Mouse (Mus musculus) lung, postnatal 0 days (tissue): ENCODE results near the gene Paqr5. TPM values are rescaled to one million over a fixed set of nuclear protein-coding genes. Genes with fewer than 3 reads are reported as not detected.

Source experiments
- ATAC-seq: fragments of 200-750 bp; cut with Nextera tagmentation; 2 replicates; pipeline ENCODE4 v1.8.0; 2017; ENCODE audit warnings: moderate library complexity
- DNase-seq: peaks from one replicate; pipeline ENCODE4 v3.0.0-alpha.2; 2016; ENCODE audit warnings: low spot score
- H3K27ac ChIP-seq: fragments of 300-500 bp; sonication (generic); 2 replicates; pipeline ENCODE4 v1.5.1; 2014; ENCODE audit warnings: antibody characterized with exemption, mild to moderate bottlenecking, low read length, mixed read lengths
- H3K27me3 ChIP-seq: fragments of 300-500 bp; sonication (generic); replicated peaks from 2 replicates; pipeline ENCODE4 v1.6.1; 2014; ENCODE audit warnings: low read length, mixed read lengths; ENCODE audit not compliant: insufficient read depth
- H3K36me3 ChIP-seq: fragments of 300-500 bp; sonication (generic); 2 replicates; pipeline ENCODE4 v1.6.1; 2014; ENCODE audit warnings: low read length, mixed read lengths; ENCODE audit not compliant: insufficient read depth
- H3K4me1 ChIP-seq: fragments of 300-500 bp; sonication (generic); 2 replicates; pipeline ENCODE4 v1.6.1; 2014; ENCODE audit warnings: antibody characterized with exemption, low read depth, low read length, mixed read lengths; ENCODE audit not compliant: insufficient read depth
- H3K4me2 ChIP-seq: fragments of 300-500 bp; sonication (generic); replicated peaks from 2 replicates; pipeline ENCODE4 v1.6.1; 2014; ENCODE audit warnings: low read depth, mild to moderate bottlenecking, low read length, moderate library complexity, mixed read lengths
- H3K4me3 ChIP-seq: fragments of 300-500 bp; sonication (generic); 2 replicates; pipeline ENCODE4 v1.5.1; 2014; ENCODE audit warnings: low read depth, low read length
- H3K9ac ChIP-seq: fragments of 300-500 bp; sonication (generic); replicated peaks from 2 replicates; pipeline ENCODE4 v1.6.1; 2014; ENCODE audit warnings: low read depth, mild to moderate bottlenecking
- H3K9me3 ChIP-seq: fragments of 300-500 bp; sonication (generic); 2 replicates; pipeline ENCODE4 v1.6.1; 2016; ENCODE audit warnings: low read length, mixed read lengths
- CTCF ChIP-seq: IDR thresholded peaks from 2 replicates; pipeline ENCODE4 v1.5.1; 2016; ENCODE audit warnings: antibody characterized with exemption, mild to moderate bottlenecking
- EP300 ChIP-seq: IDR thresholded peaks from 2 replicates; pipeline ENCODE4 v1.6.1; 2016; ENCODE audit warnings: antibody characterized with exemption, mild to moderate bottlenecking, control low read depth
- WGBS: fragments of 180-500 bp; shearing (Covaris S2); extraction: QIAGEN DNeasy Blood & Tissue Kit; methylation state at CpG from one replicate; pipeline ENCODE4 v1.1.7; 2014; 5-methylcytosine and 5-hydroxymethylcytosine counted together
- polyA plus RNA-seq: library from polyadenylated mRNA; unstranded; fragments of >200 nt; fragmentation: Nextera tagmentation; extraction: Ambion mirVana; gene quantifications from 2 replicates; pipeline ENCODE4 v1.2.1, GENCODE M21; 2015

The Paqr5 gene
- polyA plus RNA-seq, 1 experiment from 2014 or later: 8.7 TPM

GRCm38 (mm10) chr9:61959921-61960569 lies 66.6 kb downstream of the Paqr5 start:
- Histone ChIP-seq H3K4me3 (no peak overlapping the region), H3K27ac (peak overlapping the region; percentile 86), H3K27me3 (no peaks in the 10 kb centered on the region), H3K9me3 (no peaks in the 10 kb centered on the region), H3K4me2 (no peak overlapping the region), H3K36me3 (no peaks in the 10 kb centered on the region), H3K4me1 (peaks cover 3% of the 10 kb centered on the region; the same call in 1 of the 2 replicates), H3K9ac (no peak overlapping the region)
- TF ChIP-seq CTCF: no peak
- peak; percentile 62 for TF ChIP-seq EP300
- peak; percentile 89 for ATAC-seq
- 35% methylated on average over 1 of the region's 1 CpGs for WGBS
- DNase-seq: peak; percentile 90

DNA sequence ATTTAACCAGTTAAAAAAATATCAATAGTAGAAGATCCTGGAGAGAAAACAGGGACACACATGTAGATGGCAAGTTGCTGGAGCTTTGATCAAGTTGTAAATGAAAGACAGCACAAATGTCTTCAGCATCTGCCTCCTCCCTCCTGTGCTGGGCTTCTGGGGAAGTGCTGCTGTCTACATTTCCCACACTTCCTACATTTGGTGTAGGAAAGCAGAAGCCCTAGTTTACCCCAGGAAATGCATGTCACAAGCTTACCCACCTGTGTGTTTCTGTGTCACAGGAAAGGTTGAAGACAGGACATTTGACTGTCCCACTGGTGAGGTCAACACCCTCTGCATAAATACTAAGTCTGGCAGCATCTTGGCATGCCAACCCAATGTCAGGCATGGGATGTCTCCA lies 71.9 kb downstream of the Paqr5 start:
- no peaks in the 10 kb centered on the region for H3K27me3 ChIP-seq
- no peaks in the 10 kb centered on the region for H3K9me3 ChIP-seq
- no peaks in the 10 kb centered on the region for H3K36me3 ChIP-seq
- H3K9ac ChIP-seq: no peak overlapping the region
- no peak for ATAC-seq
- H3K4me1 ChIP-seq: no peaks in the 10 kb centered on the region
- no peak overlapping the region for H3K27ac ChIP-seq
- TF ChIP-seq CTCF (no peak), EP300 (no peak)
- no peak for DNase-seq
- H3K4me3 ChIP-seq: no peak overlapping the region
- H3K4me2 ChIP-seq: no peak overlapping the region

DNA sequence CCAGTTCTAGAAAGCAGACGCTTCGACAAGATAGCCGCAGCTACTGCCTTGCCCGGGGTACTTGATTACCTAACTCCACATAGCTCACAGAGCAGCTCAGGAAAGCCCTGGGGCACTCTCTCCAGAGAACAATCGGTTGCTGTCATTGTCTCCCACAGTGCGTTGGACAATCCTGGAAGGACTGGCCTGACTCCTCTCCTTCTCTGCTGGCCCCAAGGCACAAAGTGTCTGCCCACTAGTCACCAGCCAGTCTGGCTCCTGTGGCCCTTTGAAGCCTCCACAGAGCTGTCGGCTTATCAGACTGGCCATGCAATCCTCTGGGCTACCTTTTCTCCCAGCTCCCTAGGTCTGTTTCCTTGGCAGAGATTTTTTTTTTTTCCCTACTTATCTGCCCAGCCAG lies 74.4 kb downstream of the Paqr5 start:
- H3K4me2 ChIP-seq: no peak overlapping the region
- no peak for ATAC-seq
- 64% methylated on average over 7 of the region's 7 CpGs for WGBS
- TF ChIP-seq EP300 (no peak), CTCF (no peak)
- H3K9ac ChIP-seq: no peak overlapping the region
- no peaks in the 10 kb centered on the region for H3K27me3 ChIP-seq
- no peaks in the 10 kb centered on the region for H3K36me3 ChIP-seq
- peaks cover 8% of the 10 kb centered on the region; the same call in 1 of the 2 replicates for H3K4me1 ChIP-seq
- no peak overlapping the region for H3K4me3 ChIP-seq
- H3K27ac ChIP-seq: no peak overlapping the region
- H3K9me3 ChIP-seq: no peaks in the 10 kb centered on the region
- no peak for DNase-seq

DNA sequence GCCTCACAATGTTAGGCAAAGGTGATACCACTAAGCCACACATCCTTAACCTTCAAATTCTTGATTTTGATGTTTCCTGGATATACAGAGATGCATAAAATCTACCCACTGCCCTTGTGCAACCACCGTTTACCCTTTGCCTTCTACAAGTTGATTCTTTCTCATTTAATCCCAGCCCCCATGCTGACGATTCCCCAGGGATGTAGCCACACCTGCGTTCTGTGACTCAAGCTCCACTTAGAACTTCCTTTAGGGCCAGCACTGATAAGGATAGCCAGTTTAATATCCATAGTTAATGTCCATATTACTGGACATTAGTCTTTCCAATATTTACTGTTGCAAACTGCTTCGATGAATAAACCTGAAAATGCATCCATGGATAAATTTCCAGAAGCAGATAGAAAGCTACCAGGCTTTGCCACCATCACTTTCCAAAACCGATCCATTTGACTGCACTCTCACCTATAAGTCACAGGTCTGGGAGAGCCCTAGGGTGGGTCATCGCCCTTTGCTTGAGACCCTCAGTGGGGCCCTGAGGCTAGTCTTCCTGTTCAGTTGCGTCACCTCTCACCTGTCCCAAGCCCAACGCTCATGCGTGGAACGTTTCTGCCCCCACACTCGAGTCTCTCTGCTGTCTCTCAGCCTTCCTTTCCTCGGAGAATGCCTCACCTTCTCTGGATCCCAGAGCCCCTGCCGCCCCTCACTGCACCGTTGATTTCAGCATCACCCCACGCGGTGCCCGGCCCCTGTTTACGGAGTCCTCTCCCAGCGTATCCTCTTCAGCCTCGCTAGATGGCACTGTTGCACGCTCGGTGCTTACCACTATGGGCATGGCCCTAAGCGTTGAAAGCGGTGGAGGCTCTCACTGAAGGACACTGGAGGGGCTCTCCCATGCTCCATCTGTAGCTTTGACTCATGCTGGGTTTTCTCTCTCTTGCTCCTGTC lies 79.0 kb downstream of the Paqr5 start:
- WGBS: 4% methylated on average over 24 of the region's 24 CpGs
- H3K4me2 ChIP-seq: peak overlapping the region; percentile 100
- H3K27me3 ChIP-seq: no peaks in the 10 kb centered on the region
- TF ChIP-seq EP300: no peak
- peak; percentile 98 for TF ChIP-seq CTCF
- peaks cover 8% of the 10 kb centered on the region; the same call in 1 of the 2 replicates for H3K4me1 ChIP-seq
- H3K9me3 ChIP-seq: no peaks in the 10 kb centered on the region
- peak; percentile 91 for DNase-seq
- H3K9ac ChIP-seq: peak overlapping the region; percentile 26; the same call in 1 of the 2 replicates
- peak overlapping the region; percentile 72 for H3K27ac ChIP-seq
- ATAC-seq: peak; percentile 78
- no peaks in the 10 kb centered on the region for H3K36me3 ChIP-seq
- peak overlapping the region; percentile 62 for H3K4me3 ChIP-seq

DNA sequence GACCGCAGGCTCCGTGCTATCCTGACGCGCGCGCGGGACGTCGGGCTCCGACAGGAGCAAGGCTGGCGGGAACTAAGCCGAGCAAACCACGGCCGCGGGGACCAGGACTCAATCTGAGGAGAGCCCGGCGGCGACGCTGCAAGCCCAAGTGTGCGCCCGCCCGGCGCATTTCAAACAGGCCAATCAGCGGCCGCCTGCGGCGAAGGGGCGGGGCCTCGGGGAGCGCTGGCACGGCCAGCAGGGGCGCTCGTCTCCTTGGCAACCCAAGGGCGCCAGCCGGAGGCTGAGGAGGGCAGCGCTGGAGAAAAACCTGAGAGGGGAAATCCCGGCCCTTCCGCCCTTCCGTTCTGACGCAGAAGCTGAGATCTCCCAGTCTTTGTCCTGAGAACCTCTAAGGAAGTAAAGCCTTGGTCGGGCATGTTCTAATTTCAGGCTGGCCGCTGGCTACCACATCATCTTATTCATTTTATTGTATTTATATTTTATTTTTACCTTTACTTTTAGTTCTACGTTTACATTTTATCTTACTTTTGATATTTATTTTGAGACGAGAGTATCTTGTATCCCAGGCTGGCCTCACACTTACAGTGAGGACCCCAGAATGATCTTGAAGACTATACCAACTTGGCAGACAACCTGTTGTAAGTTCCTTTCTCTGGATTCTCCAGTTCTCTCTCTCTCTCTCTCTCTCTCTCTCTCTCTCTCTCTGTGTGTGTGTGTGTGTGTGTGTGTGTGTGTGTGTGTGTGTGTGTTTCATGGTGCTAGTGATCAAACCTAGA lies 79.8 kb downstream of the Paqr5 start, which contains the start of gene Kif23:
Gene Kif23, minus strand, starts transcription at position 152 of the 779 bp plus-strand sequence.
- 1% methylated on average over 43 of the region's 44 CpGs for WGBS
- Histone ChIP-seq H3K27ac (peak within 1 kb of the TSS; percentile 72), H3K27me3 (no peaks in the 10 kb centered on the region), H3K4me2 (peak within 1 kb of the TSS; percentile 100), H3K4me3 (peak within 1 kb of the TSS; percentile 62), H3K9me3 (no peaks in the 10 kb centered on the region), H3K4me1 (peaks cover 8% of the 10 kb centered on the region; the same call in 1 of the 2 replicates), H3K9ac (peak within 1 kb of the TSS; percentile 34), H3K36me3 (no peaks in the 10 kb centered on the region)
- TF ChIP-seq CTCF (peak; percentile 87), EP300 (peak; percentile 68)
- peak; percentile 95 for ATAC-seq
- DNase-seq: peak; percentile 98
